Mouse (Mus musculus) limb, embryonic 12.5 days (tissue): ENCODE measurements around the gene Lysmd3. TPM values are rescaled to one million over a fixed set of nuclear protein-coding genes. Genes with fewer than 3 reads are reported as not detected.
"Not testable (repeated sequence)": the region's sequence is repeated elsewhere in the genome, so short reads cannot be mapped to it uniquely, and the experiment has no call there.

ENCODE experiments used
- ATAC-seq: fragments of 200-750 bp; cut with Nextera tagmentation; 2 replicates; pipeline ENCODE4 v1.8.0; 2017; ENCODE audit warnings: low read depth, moderate TSS enrichment; ENCODE audit not compliant: insufficient number of reproducible peaks, insufficient read depth, low FRiP score, low TSS enrichment
- H3K27ac ChIP-seq: fragments of 300-500 bp; sonication (generic); 2 replicates; pipeline ENCODE4 v1.5.1; 2016; ENCODE audit warnings: mild to moderate bottlenecking, moderate library complexity
- H3K27me3 ChIP-seq: fragments of 300-500 bp; sonication (generic); 2 replicates; pipeline ENCODE4 v1.6.1; 2016; ENCODE audit warnings: mild to moderate bottlenecking, moderate library complexity
- H3K36me3 ChIP-seq: fragments of 300-500 bp; sonication (generic); 2 replicates; pipeline ENCODE4 v1.6.1; 2016; ENCODE audit warnings: mild to moderate bottlenecking, moderate library complexity
- H3K4me1 ChIP-seq: fragments of 300-500 bp; sonication (generic); replicated peaks from 2 replicates; pipeline ENCODE4 v1.6.1; 2016
- H3K4me2 ChIP-seq: fragments of 300-500 bp; sonication (generic); 2 replicates; pipeline ENCODE4 v1.6.1; 2016; ENCODE audit warnings: mild to moderate bottlenecking, moderate library complexity
- H3K4me3 ChIP-seq: fragments of 300-500 bp; sonication (generic); replicated peaks from 2 replicates; pipeline ENCODE4 v1.5.1; 2016; ENCODE audit warnings: mild to moderate bottlenecking
- H3K9ac ChIP-seq: fragments of 300-500 bp; sonication (generic); replicated peaks from 2 replicates; pipeline ENCODE4 v1.6.1; 2016; ENCODE audit warnings: mild to moderate bottlenecking, moderate library complexity
- H3K9me3 ChIP-seq: fragments of 300-500 bp; sonication (generic); 2 replicates; pipeline ENCODE4 v1.6.1; 2016; ENCODE audit warnings: mild to moderate bottlenecking, moderate library complexity
- WGBS: fragments of 180-500 bp; shearing (Covaris S2); methylation state at CpG from one replicate; pipeline ENCODE4 v1.1.7; 2016; 5-methylcytosine and 5-hydroxymethylcytosine counted together
- polyA plus RNA-seq: library from polyadenylated mRNA; unstranded; fragments of >200 nt; fragmentation: Nextera tagmentation; extraction: Ambion mirVana; gene quantifications from 2 replicates; pipeline ENCODE4 v1.2.1, GENCODE M21; 2016

The Lysmd3 gene
- polyA plus RNA-seq, 1 experiment from 2014 or later: 24.5 TPM

DNA sequence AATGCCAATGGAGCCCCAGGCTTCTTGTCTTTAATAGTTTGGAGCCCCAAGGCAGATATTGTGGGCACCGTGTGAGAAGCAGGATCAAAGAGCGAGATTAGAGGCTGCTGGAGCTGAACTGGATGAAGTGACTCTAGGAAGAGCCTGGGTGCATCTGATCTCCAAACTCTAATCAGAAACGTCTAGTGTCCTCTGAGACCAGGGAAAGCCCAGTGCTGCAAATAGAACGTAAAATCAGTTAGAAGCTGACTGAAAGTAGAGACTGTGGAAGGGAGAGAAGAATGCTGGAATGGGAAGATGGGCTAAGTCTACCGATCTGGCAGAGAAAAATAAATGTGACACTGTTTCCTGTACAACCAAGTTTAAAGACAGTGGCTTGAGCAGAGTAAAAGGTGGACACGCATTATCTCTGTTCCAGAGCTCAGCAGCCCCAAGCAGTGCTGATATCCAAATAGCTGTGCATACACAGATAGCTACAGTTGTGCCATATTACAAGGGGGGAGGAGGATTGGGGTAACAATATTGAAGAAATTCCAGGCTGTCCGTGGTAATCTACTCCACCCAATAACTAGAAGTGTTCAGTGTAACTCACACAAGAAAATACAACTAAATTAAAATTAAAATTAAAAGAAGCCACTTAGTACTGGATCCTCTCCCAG is 14.8 kb upstream of the Lysmd3 start:
- WGBS: 66% methylated on average over 7 of the region's 7 CpGs
- peaks cover 5% of the 10 kb centered on the region for H3K4me1 ChIP-seq
- no peak for ATAC-seq
- H3K27ac ChIP-seq: no peak overlapping the region
- H3K27me3 ChIP-seq: no peaks in the 10 kb centered on the region
- no peaks in the 10 kb centered on the region for H3K36me3 ChIP-seq
- no peak overlapping the region for H3K4me3 ChIP-seq
- H3K4me2 ChIP-seq: no peak overlapping the region
- H3K9ac ChIP-seq: no peak overlapping the region
- H3K9me3 ChIP-seq: no peaks in the 10 kb centered on the region

- Histone ChIP-seq H3K27ac (no peak overlapping the region), H3K27me3 (no peaks in the 10 kb centered on the region), H3K9ac (no peak overlapping the region), H3K4me3 (no peak overlapping the region), H3K4me1 (peaks cover 5% of the 10 kb centered on the region), H3K36me3 (no peaks in the 10 kb centered on the region), H3K9me3 (no peaks in the 10 kb centered on the region), H3K4me2 (no peak overlapping the region)
- ATAC-seq: no peak
- WGBS: 89% methylated on average over 11 of the region's 11 CpGs
These were observed 13.4 kb upstream of the Lysmd3 start for GRCm38 (mm10) chr13:81644047-81644565.

GRCm38 (mm10) chr13:81646348-81646747 is 11.1 kb upstream of the Lysmd3 start:
- no peak for ATAC-seq
- Histone ChIP-seq H3K27ac (no peak overlapping the region), H3K9me3 (no peaks in the 10 kb centered on the region), H3K4me1 (peaks cover 3% of the 10 kb centered on the region), H3K4me2 (no peak overlapping the region), H3K9ac (no peak overlapping the region), H3K4me3 (no peak overlapping the region), H3K27me3 (no peaks in the 10 kb centered on the region), H3K36me3 (no peaks in the 10 kb centered on the region)
- 83% methylated on average over 6 of the region's 6 CpGs for WGBS

DNA sequence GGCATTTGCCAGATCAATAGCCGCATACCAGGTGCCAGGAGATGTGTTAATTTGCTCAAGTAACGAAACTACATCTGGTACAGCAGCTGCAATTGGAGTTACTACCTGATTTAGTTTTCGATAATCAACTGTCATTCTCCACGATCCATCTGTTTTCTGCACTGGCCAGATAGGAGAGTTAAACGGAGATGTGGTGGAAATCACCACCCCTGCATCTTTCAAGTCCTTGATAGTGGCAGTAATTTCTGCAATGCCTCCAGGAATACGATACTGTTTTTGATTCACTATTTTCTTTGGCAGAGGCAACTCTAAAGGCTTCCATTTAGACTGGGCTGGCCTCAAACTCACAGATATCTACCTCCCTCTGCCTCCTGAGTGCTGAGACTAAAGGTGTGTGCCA is 7.1 kb upstream of the Lysmd3 start:
- not testable (repeated sequence) for H3K4me2 ChIP-seq, H3K27ac ChIP-seq, H3K4me1 ChIP-seq, ATAC-seq, H3K9me3 ChIP-seq, H3K36me3 ChIP-seq, H3K4me3 ChIP-seq, H3K9ac ChIP-seq, H3K27me3 ChIP-seq
- 83% methylated on average over 5 of the region's 6 CpGs for whole genome bisulfite sequencing

- Histone ChIP-seq H3K9ac (no peak overlapping the region), H3K4me2 (peak overlapping the region; percentile 69), H3K4me1 (peaks cover 8% of the 10 kb centered on the region), H3K36me3 (peaks cover 8% of the 10 kb centered on the region; the same call in 1 of the 2 replicates), H3K27me3 (no peaks in the 10 kb centered on the region), H3K4me3 (no peak overlapping the region), H3K27ac (no peak overlapping the region), H3K9me3 (no peaks in the 10 kb centered on the region)
- WGBS: 46% methylated on average over 14 of the region's 14 CpGs
- no peak for ATAC-seq
These were observed 1.2 kb upstream of the Lysmd3 start for GRCm38 (mm10) chr13:81656091-81656850.

- Histone ChIP-seq H3K4me1 (peaks cover 8% of the 10 kb centered on the region), H3K27ac (peak overlapping the region; percentile 87), H3K9ac (peak overlapping the region; percentile 74), H3K9me3 (no peaks in the 10 kb centered on the region), H3K4me3 (peak overlapping the region; percentile 72), H3K36me3 (peaks cover 8% of the 10 kb centered on the region; the same call in 1 of the 2 replicates), H3K4me2 (peak overlapping the region; percentile 69), H3K27me3 (no peaks in the 10 kb centered on the region)
- WGBS: 28% methylated on average over 5 of the region's 5 CpGs
- no peak for ATAC-seq
These were observed 484 bp upstream of the Lysmd3 start for GRCm38 (mm10) chr13:81657008-81657350.

DNA sequence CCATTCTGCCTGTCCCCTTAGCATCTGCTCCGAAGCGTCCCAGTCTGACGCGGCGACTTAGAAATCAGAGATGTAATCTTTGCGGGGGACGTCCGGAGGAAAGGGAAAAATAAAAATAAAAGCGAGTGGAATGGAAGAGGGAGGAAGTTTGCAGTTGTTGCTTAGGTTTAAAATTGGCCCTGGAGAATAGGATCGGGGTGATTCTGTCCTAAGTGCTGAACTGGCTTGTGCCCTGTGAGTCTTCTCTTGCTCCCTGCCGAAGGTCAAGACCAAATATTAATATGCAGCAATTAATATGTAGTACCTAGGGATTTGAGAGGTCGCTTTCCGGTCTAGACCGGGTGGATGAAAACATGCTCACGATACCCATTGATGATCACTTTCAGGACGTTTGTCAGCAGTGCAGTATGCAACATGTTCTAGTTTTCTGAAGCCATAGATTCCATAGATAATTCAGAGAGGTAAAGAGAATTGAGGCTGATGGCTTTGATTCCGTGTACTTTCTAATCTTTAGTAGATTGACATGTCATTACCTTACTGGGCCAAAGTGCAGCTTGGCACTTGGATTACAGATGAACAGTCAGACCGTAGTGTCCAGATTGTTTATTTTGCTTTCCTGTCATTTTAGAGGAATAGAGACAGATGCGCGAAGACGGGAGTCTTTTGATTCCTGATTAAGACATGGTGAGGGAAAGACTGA is 740 bp downstream of the Lysmd3 start:
- Histone ChIP-seq H3K4me1 (peaks cover 8% of the 10 kb centered on the region), H3K9ac (peak overlapping the region; percentile 74), H3K27ac (peak overlapping the region; percentile 87), H3K36me3 (peaks cover 8% of the 10 kb centered on the region; the same call in 1 of the 2 replicates), H3K27me3 (no peaks in the 10 kb centered on the region), H3K4me2 (peak overlapping the region; percentile 69), H3K9me3 (no peaks in the 10 kb centered on the region), H3K4me3 (peak overlapping the region; percentile 72)
- WGBS: 15% methylated on average over 21 of the region's 21 CpGs
- no peak; the same call in 1 of the 2 replicates for ATAC-seq

GRCm38 (mm10) chr13:81663566-81664330 is 6.3 kb downstream of the Lysmd3 start:
- H3K27ac ChIP-seq: no peak overlapping the region
- no peaks in the 10 kb centered on the region for H3K27me3 ChIP-seq
- H3K9ac ChIP-seq: no peak overlapping the region
- WGBS: 92% methylated on average over 12 of the region's 12 CpGs
- peaks cover 3% of the 10 kb centered on the region for H3K4me1 ChIP-seq
- no peak for ATAC-seq
- H3K9me3 ChIP-seq: no peaks in the 10 kb centered on the region
- no peak overlapping the region for H3K4me3 ChIP-seq
- no peak overlapping the region for H3K4me2 ChIP-seq
- H3K36me3 ChIP-seq: peaks cover 46% of the 10 kb centered on the region

- no peak for ATAC-seq
- Histone ChIP-seq H3K9ac (no peak overlapping the region), H3K4me1 (no peaks in the 10 kb centered on the region), H3K9me3 (no peaks in the 10 kb centered on the region), H3K27ac (no peak overlapping the region), H3K36me3 (peaks cover 51% of the 10 kb centered on the region), H3K4me2 (no peak overlapping the region), H3K27me3 (no peaks in the 10 kb centered on the region), H3K4me3 (no peak overlapping the region)
- WGBS: 92% methylated on average over 5 of the region's 5 CpGs
These were observed 6.9 kb downstream of the Lysmd3 start for GRCm38 (mm10) chr13:81664331-81664698.

- H3K9me3 ChIP-seq: no peaks in the 10 kb centered on the region
- no peaks in the 10 kb centered on the region for H3K4me1 ChIP-seq
- H3K27me3 ChIP-seq: no peaks in the 10 kb centered on the region
- no peak overlapping the region for H3K4me2 ChIP-seq
- no peak overlapping the region for H3K4me3 ChIP-seq
- no peak overlapping the region for H3K27ac ChIP-seq
- no peak for ATAC-seq
- H3K9ac ChIP-seq: no peak overlapping the region
- peaks cover 59% of the 10 kb centered on the region for H3K36me3 ChIP-seq
- WGBS: 88% methylated on average over 5 of the region's 5 CpGs
These were observed 10.2 kb downstream of the Lysmd3 start for GRCm38 (mm10) chr13:81667713-81668112.

DNA sequence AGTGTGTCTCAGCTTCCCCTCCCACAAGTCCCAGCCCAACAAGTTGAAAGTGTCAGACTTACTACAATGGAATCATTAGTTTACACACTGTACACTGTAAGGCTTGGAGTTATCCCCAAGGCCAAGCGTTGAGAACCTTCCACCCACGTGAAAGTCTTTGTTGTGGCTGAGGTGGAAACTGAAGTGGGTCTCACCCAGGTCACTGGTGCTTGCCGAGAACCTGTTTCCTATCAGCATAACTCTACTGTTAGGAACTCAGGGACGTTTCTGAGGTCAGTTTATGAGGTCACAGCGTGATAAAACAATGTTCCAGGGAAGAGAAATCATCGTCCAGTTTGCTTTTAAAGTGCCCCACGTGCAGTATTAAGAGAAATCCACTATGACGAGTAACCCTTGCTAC is 17.9 kb downstream of the Lysmd3 start:
- 80% methylated on average over 8 of the region's 8 CpGs for WGBS

More for the DNA sequence above, 17.9 kb downstream of the Lysmd3 start:
- no peak overlapping the region for H3K4me3 ChIP-seq
- H3K27me3 ChIP-seq: no peaks in the 10 kb centered on the region
- no peak for ATAC-seq
- no peaks in the 10 kb centered on the region for H3K4me1 ChIP-seq
- H3K4me2 ChIP-seq: no peak overlapping the region
- no peaks in the 10 kb centered on the region for H3K9me3 ChIP-seq
- no peak overlapping the region for H3K9ac ChIP-seq
- H3K27ac ChIP-seq: no peak overlapping the region
- H3K36me3 ChIP-seq: peaks cover 40% of the 10 kb centered on the region; the same call in 1 of the 2 replicates
